Mouse (Mus musculus) G1E (cell line): ENCODE results near the gene Prkcd. TPM values are rescaled to one million over a fixed set of nuclear protein-coding genes. Genes with fewer than 3 reads are reported as not detected.

Experiments used
- ATAC-seq: 2 replicates; pipeline ENCODE4 v1.8.0; 2016; ENCODE audit warnings: mild to moderate bottlenecking; ENCODE audit not compliant: insufficient number of reproducible peaks, poor library complexity, low FRiP score, severe bottlenecking; ENCODE audit errors: extremely low read depth
- DNase-seq: peaks from one replicate; pipeline ENCODE4 v3.0.0; 2012; ENCODE audit warnings: low spot score
- H3K27me3 ChIP-seq: 2 replicates; pipeline ENCODE4 v1.6.1; 2012; ENCODE audit warnings: mild to moderate bottlenecking, low read length, inconsistent platforms; ENCODE audit not compliant: insufficient read depth
- H3K36me3 ChIP-seq: replicated peaks from 2 replicates; pipeline ENCODE3; 2012; ENCODE audit warnings: mild to moderate bottlenecking, inconsistent platforms
- H3K4me1 ChIP-seq: 2 replicates; pipeline ENCODE4 v1.6.1; 2012; ENCODE audit warnings: low read depth, low read length, inconsistent platforms, mixed read lengths; ENCODE audit not compliant: insufficient read depth
- H3K4me3 ChIP-seq: 2 replicates; pipeline ENCODE4 v1.5.1; 2012; ENCODE audit warnings: low read depth, mild to moderate bottlenecking, inconsistent platforms, low read length, moderate library complexity, mixed read lengths
- H3K9me3 ChIP-seq: replicated peaks from 2 replicates; pipeline ENCODE4 v1.6.1; 2012; ENCODE audit warnings: inconsistent platforms
- CTCF ChIP-seq: IDR thresholded peaks from 2 replicates; pipeline ENCODE4 v1.5.1; 2012; ENCODE audit warnings: low read depth, low read length, inconsistent platforms, mixed read lengths
- GATA1 ChIP-seq: IDR thresholded peaks from 2 replicates; pipeline ENCODE4 v1.6.1; 2012; ENCODE audit warnings: borderline replicate concordance, low read length, inconsistent platforms, mixed read lengths
- GATA2 ChIP-seq: IDR thresholded peaks from 2 replicates; pipeline ENCODE4 v1.6.1; 2012; ENCODE audit warnings: low read depth, low read length, inconsistent platforms, borderline replicate concordance
- POLR2AphosphoS5 ChIP-seq: IDR thresholded peaks from 2 replicates; pipeline ENCODE4 v1.6.1; 2012; ENCODE audit warnings: low read depth, low read length, inconsistent platforms; ENCODE audit not compliant: insufficient replicate concordance
- TAL1 ChIP-seq: conservative IDR thresholded peaks from 2 replicates; pipeline ENCODE4 v1.6.1; 2012; ENCODE audit warnings: low read depth, low read length, inconsistent platforms, mixed read lengths
- polyA plus RNA-seq: library from polyadenylated mRNA; stranded (reverse); fragments of >175 nt; gene quantifications from 2 replicates; pipeline ENCODE4 v1.2.3, GENCODE M21; 2012
- total RNA-seq, 2 experiments: library from RNA; stranded (forward) in 1 of 2; stranded (reverse) in 1 of 2; fragments of 200-1000 nt in 1 of 2; fragments of >200 nt in 1 of 2; fragmentation: Nextera tagmentation in 1 of 2; gene quantifications; 2 replicates each; pipeline ENCODE4 v1.2.3; 2014 to 2017

The Prkcd gene
- total and polyA plus RNA-seq, 3 experiments, result 37.0 to 138 (median 43.9) TPM

DNA sequence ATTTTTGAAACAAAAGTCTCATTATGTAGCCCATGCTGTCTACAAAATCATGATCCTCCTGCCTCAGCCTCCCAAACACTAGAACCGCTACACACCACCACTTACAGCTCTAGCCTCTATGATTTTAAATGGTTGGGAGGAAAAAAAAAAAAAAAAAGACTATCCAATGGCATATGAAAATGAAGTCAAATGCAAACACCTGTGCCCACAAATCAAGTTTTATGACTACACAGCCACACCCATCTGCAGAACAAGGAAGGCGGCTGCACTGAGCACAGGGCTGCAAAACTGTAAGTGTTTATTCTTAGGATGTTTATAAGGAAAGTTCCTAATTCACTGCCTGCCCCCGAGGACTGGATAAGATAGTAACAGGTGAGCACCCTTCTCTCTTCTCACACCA lies 29.6 kb downstream of the Prkcd start:
- no peaks in the 10 kb centered on the region for H3K9me3 ChIP-seq
- ATAC-seq, result no peak
- peaks cover 73% of the 10 kb centered on the region for H3K36me3 ChIP-seq
- DNase-seq, result no peak
- no peak overlapping the region for H3K4me3 ChIP-seq
- TF ChIP-seq GATA1 (no peak), GATA2 (no peak), TAL1 (no peak), CTCF (no peak), POLR2AphosphoS5 (no peak)
- peaks cover 15% of the 10 kb centered on the region for H3K4me1 ChIP-seq
- no peaks in the 10 kb centered on the region; the same call in 1 of the 2 replicates for H3K27me3 ChIP-seq

DNA sequence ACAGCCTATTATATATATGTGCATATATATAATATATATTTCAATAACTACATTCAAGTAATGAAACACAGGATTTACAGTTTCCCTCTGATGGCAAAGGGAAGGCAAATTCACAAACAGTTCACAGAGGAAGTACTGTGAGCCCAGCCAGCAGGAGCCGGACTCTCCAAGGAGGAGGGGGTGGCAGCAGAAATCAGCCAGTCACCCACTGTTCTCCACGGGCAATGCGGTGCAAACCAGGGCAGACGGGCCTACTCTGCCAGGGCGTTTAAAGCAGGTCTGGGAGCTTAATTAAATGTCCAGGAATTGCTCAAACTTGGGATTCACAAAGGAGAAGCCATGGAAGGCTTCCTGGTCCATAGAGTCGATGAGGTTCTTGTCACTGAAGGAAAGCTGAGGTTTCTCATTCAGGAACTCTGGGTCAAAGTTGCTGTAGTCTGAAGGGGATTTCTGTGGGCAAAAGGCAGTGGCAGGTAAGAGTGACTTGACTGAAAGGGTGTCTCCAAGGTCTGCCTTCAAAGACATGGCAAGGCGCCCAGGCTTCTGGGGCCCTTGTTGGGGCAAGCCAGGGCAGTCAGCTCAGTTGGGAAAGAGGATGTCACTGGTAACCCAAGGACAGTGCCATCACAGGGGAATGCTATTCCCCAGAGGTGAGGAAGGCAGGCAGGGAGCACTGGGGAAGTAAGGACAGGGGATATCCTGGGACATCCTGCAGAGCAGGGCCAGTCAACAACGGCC lies 30.3 kb downstream of the Prkcd start:
- DNase-seq (no peak), ATAC-seq (no peak)
- Histone ChIP-seq H3K36me3 (peaks cover 67% of the 10 kb centered on the region), H3K27me3 (no peaks in the 10 kb centered on the region; the same call in 1 of the 2 replicates), H3K9me3 (no peaks in the 10 kb centered on the region), H3K4me3 (no peak overlapping the region), H3K4me1 (peaks cover 15% of the 10 kb centered on the region)
- TF ChIP-seq CTCF (no peak), GATA2 (no peak), POLR2AphosphoS5 (no peak), GATA1 (no peak)

DNA sequence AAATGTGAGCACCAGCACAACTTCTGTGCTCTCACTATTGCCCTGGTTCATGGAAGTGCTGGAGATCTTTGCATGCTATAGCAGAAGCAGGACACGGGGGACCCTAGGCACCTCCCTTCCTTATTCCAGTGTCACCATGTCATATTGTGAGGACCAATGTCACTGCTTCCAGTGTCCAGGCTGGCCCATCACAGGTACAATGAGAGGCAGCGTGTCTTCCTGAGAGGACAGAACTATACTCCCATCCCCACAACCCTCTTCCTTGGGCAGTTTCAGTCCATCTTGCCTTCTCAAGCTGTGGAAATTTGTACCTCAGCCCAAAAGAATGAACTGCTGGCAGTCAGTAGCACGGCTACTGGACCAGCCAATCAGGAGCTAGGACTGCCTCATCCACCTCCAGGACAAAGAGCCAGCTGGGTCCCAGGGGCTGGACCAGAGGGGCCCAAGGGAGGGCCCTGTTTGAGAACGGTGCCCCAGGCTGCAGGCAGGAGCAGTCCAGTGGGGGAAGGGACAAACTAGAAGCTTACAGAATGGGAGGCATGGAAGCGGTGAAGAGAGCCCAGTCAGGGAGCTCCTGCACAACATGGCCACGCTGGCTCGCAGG lies 31.8 kb downstream of the Prkcd start:
- no peak for TF ChIP-seq TAL1
- no peak for TF ChIP-seq GATA1
- no peak for TF ChIP-seq CTCF
- TF ChIP-seq POLR2AphosphoS5, result no peak
- TF ChIP-seq GATA2, result no peak
- peaks cover 19% of the 10 kb centered on the region for H3K4me1 ChIP-seq
- ATAC-seq (no peak), DNase-seq (no peak)
- H3K4me3 ChIP-seq, result no peak overlapping the region
- peaks cover 3% of the 10 kb centered on the region for H3K27me3 ChIP-seq
- peaks cover 52% of the 10 kb centered on the region for H3K36me3 ChIP-seq
- no peaks in the 10 kb centered on the region for H3K9me3 ChIP-seq

DNA sequence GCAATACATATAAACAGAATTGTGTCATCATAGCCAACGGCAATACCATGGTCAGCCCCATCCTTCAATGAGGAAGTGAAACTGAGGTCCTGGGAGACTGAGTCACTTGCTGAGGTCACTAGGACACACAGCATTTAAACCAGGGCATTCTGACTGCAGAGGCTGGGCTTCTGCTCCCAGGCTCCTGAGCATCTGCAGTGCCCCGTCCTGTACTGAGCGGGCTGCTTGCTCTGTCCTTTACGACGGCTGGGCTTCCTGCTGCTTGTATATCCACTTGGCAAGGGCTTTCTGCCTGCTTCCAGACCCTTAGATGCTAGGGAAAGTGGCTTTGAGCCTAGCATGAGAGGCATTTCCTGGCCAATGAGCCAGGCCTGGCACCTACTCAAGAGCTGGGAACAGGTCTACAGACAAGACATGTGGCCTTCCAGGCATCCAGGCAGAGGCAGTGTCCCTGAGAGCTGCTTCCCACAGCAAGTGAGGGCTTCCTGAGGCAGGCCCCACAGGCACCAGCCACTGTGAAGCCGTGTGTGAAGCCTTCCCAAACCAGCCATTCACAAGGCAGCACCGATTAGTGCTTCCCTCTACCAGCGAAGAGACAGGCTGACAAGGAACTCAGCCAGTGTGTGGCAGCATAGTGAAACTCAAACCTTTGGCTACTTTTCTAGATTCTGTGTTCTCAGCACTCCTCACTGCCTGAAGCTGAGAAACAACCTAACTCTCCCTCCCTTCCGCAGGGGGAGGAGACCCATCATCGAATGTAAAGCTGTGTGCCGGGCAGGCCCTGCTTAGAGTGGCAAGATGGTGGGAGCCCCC lies 32.5 kb downstream of the Prkcd start:
- Histone ChIP-seq H3K4me3 (no peak overlapping the region), H3K36me3 (peaks cover 45% of the 10 kb centered on the region), H3K9me3 (no peaks in the 10 kb centered on the region), H3K4me1 (peaks cover 19% of the 10 kb centered on the region), H3K27me3 (peaks cover 3% of the 10 kb centered on the region)
- TF ChIP-seq GATA1, result no peak
- no peak for TF ChIP-seq CTCF
- TF ChIP-seq GATA2, result no peak
- no peak; the same call in 1 of the 2 replicates for TF ChIP-seq POLR2AphosphoS5
- no peak for TF ChIP-seq TAL1
- DNase-seq (no peak), ATAC-seq (no peak)

DNA sequence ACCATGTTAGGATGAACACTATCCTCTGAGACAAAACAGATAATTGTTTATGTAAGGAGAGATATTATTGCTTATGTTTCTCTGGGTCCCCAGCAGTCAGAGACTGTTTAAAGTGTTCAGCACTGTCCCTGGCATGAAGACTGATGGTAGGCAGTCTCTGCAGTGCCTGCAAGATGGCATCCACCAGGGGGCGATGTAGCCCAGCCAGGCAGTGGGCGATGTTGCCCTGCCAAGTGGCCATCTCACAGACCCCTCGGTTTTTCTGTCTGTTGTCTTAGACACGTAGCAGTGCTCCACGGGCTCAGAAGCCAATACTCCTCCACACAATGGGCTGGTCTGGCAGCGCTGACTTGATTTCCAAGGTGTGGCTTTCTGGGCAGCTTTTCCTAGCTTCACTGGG lies 34.6 kb downstream of the Prkcd start:
- H3K9me3 ChIP-seq, result no peaks in the 10 kb centered on the region
- H3K4me1 ChIP-seq, result peaks cover 24% of the 10 kb centered on the region
- peaks cover 5% of the 10 kb centered on the region for H3K27me3 ChIP-seq
- no peak overlapping the region for H3K4me3 ChIP-seq
- no peak for ATAC-seq
- no peak for DNase-seq
- TF ChIP-seq CTCF, result peak; percentile 96
- TF ChIP-seq GATA2, result no peak
- TF ChIP-seq POLR2AphosphoS5, result no peak
- TF ChIP-seq TAL1, result no peak
- TF ChIP-seq GATA1, result no peak
- peaks cover 24% of the 10 kb centered on the region for H3K36me3 ChIP-seq

DNA sequence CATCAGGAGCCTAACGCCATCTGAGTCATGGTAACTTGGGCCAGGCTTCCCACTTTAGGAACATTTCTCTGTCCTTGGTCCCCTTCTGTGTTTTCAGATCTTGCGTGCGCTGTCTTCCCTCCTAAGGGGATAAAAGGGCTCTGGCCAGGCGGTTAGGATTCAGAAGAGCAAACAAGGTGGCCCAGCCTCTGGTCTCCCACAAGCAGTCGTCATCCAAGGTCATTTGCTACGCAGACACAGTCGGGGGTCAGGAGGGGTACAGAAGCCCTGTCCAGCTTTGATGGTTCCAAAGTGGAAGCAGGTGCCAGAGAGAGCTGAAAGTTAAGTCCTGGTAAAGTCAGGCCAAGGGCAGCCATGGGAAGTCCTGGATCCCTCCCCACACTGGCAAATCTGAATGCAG lies 35.1 kb downstream of the Prkcd start:
- Histone ChIP-seq H3K9me3 (no peaks in the 10 kb centered on the region), H3K27me3 (peaks cover 5% of the 10 kb centered on the region), H3K4me1 (peaks cover 28% of the 10 kb centered on the region), H3K36me3 (peaks cover 22% of the 10 kb centered on the region), H3K4me3 (no peak overlapping the region)
- DNase-seq (no peak), ATAC-seq (no peak)
- TF ChIP-seq TAL1, result no peak
- TF ChIP-seq POLR2AphosphoS5, result no peak
- TF ChIP-seq CTCF, result no peak
- TF ChIP-seq GATA1, result no peak
- no peak for TF ChIP-seq GATA2
